Mouse (Mus musculus) intestine, embryonic 16.5 days (tissue): Measurements from ENCODE around the gene Gm10961. TPM values are rescaled to one million over a fixed set of nuclear protein-coding genes. Genes with fewer than 3 reads are reported as not detected.
"Not testable (repeated sequence)": the region's sequence is repeated elsewhere in the genome, so short reads cannot be mapped to it uniquely, and the experiment has no call there.

Source experiments
- ATAC-seq: fragments of 200-750 bp; cut with Nextera tagmentation; 2 replicates; pipeline ENCODE4 v1.8.0; 2017; ENCODE audit warnings: moderate TSS enrichment, moderate library complexity
- H3K27ac ChIP-seq: fragments of 300-500 bp; sonication (generic); 2 replicates; pipeline ENCODE4 v1.5.1; 2014; ENCODE audit warnings: mild to moderate bottlenecking, low read length
- H3K27me3 ChIP-seq: fragments of 300-500 bp; sonication (generic); replicated peaks from 2 replicates; pipeline ENCODE4 v1.6.1; 2014; ENCODE audit warnings: low read length, control low read depth, mixed read lengths; ENCODE audit not compliant: control insufficient read depth, insufficient read depth
- H3K36me3 ChIP-seq: fragments of 300-500 bp; sonication (generic); 2 replicates; pipeline ENCODE4 v1.6.1; 2014; ENCODE audit warnings: low read length, control low read depth; ENCODE audit not compliant: control insufficient read depth, insufficient read depth
- H3K4me1 ChIP-seq: fragments of 300-500 bp; sonication (generic); 2 replicates; pipeline ENCODE4 v1.6.1; 2014; ENCODE audit warnings: low read length, control low read depth, mixed read lengths; ENCODE audit not compliant: control insufficient read depth, insufficient read depth
- H3K4me2 ChIP-seq: fragments of 300-500 bp; sonication (generic); 2 replicates; pipeline ENCODE4 v1.6.1; 2014; ENCODE audit warnings: low read depth, low read length, control low read depth
- H3K4me3 ChIP-seq: fragments of 300-500 bp; sonication (generic); 2 replicates; pipeline ENCODE4 v1.5.1; 2014; ENCODE audit warnings: mild to moderate bottlenecking, low read length
- H3K9ac ChIP-seq: fragments of 300-500 bp; sonication (generic); 2 replicates; pipeline ENCODE4 v1.6.1; 2014; ENCODE audit warnings: low read depth, low read length
- H3K9me3 ChIP-seq: fragments of 300-500 bp; sonication (generic); 2 replicates; pipeline ENCODE4 v1.6.1; 2016; ENCODE audit warnings: low read length, control low read depth; ENCODE audit not compliant: control insufficient read depth
- WGBS: fragments of 180-500 bp; shearing (Covaris S2); extraction: QIAGEN DNeasy Blood & Tissue Kit; methylation state at CpG from one replicate; pipeline ENCODE4 v1.1.7; 2014; 5-methylcytosine and 5-hydroxymethylcytosine counted together
- polyA plus RNA-seq: library from polyadenylated mRNA; unstranded; fragments of >200 nt; fragmentation: Nextera tagmentation; extraction: Ambion mirVana; gene quantifications from 2 replicates; pipeline ENCODE4 v1.2.1, GENCODE M21; 2015

Gm10961 gene
- polyA plus RNA-seq, 1 experiment from 2014 or later, result not detected

DNA sequence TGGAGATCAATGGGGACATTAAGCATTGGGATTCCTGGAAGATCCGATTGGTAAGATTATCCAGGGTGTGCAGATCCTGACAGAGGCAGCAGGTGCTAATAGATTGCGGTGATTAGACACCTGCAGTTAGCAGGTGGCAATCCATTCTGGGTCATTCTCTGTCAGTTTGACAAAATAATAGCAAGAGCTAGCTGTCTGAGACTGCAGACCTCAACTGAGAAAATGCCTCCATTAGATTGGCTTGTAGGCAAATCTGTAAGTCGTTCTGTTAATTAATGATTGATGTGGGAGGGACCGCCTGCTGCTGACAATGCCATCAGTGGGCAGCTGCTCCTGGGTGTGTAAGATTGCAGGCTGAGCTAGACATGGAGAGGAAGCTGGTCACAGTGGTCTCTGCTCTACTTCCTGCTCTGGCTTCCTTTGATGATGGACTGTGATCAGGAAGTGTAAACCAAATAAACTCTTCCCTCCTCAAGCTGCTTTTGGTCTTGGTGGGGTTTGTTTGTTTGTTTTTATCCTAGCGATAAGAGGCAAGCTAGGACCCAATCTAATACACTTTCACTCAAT is 6.6 kb downstream of the Gm10961 start:
- no peak overlapping the region for H3K27ac ChIP-seq
- H3K36me3 ChIP-seq, result no peaks in the 10 kb centered on the region
- H3K27me3 ChIP-seq, result no peaks in the 10 kb centered on the region
- no peaks in the 10 kb centered on the region for H3K9me3 ChIP-seq
- H3K4me2 ChIP-seq, result no peak overlapping the region
- ATAC-seq, result peak; percentile 70
- 0 out of 2 replicates have a peak, but pooled peaks cover 3% of the 10 kb centered on the region for H3K4me1 ChIP-seq
- H3K9ac ChIP-seq, result no peak overlapping the region
- H3K4me3 ChIP-seq, result no peak overlapping the region
- WGBS, result 54% methylated on average over 5 of the region's 5 CpGs

DNA sequence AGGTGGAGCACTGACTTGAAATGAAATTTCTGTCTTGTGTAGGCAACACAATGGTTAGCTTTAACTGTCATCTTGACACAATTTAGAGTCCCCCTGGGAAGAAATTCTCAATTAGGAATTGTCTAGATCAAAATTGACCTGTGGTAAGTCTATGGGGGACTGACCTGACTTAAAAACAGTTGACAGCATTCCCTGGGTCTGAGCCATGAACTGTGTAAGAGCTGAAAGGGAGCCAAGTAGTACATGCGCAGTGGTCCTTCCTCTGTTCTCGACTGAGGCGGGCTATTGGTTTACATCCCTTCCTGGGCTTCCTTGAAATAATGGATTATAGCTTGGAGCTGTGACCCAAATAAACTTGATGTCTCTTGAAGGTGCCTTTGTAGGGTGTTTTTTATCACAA is 15.8 kb downstream of the Gm10961 start:
- Histone ChIP-seq H3K4me3 (no peak overlapping the region), H3K4me2 (no peak overlapping the region), H3K27ac (no peak overlapping the region), H3K4me1 (no peaks in the 10 kb centered on the region), H3K9ac (no peak overlapping the region), H3K27me3 (no peaks in the 10 kb centered on the region), H3K9me3 (no peaks in the 10 kb centered on the region), H3K36me3 (no peaks in the 10 kb centered on the region)
- 83% methylated on average over 3 of the region's 3 CpGs for WGBS
- no peak for ATAC-seq

DNA sequence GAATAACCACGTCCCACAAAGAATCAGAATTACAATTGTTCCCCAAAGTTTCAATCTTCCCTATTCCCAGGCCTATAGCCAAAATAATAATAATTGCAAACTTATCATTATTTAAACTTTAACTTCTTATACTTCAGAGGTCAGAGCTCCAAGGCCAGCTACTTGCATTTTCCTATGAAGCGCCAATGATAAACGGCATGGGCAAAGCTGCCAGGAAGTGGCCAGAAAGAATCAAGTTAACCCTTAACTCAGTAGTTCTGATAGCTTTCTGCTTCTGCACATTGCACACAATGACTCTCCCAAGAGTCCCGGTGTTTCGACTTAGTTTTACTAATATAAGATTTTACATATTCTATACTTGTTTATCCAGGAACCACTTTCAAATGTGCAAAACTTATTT is 19.2 kb downstream of the Gm10961 start:
- not testable (repeated sequence) for H3K9me3 ChIP-seq, H3K36me3 ChIP-seq, H3K27me3 ChIP-seq, H3K9ac ChIP-seq, H3K4me2 ChIP-seq, H3K4me3 ChIP-seq, H3K4me1 ChIP-seq, ATAC-seq, H3K27ac ChIP-seq
- WGBS, result 52% methylated on average over 5 of the region's 5 CpGs

DNA sequence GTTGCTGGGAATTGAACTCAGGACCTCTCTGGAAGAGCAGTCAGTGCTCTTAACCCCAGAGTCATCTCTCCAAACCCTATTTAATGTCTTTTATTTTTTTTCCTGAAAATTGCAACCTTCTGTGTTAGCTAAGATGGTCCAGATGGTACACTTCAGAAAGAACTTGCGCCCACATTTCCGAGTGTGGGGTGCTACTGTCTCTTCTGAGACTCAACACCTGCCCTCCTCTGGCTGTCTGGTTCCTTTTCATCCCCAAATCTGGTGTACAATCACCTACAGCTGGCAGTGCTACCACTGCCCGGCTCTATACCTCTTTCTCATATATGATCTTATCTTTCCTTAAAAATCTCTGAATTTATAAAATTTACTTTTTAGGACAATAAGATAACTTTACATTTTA is 21.8 kb downstream of the Gm10961 start:
- Histone ChIP-seq H3K9ac (no peak overlapping the region), H3K4me1 (no peaks in the 10 kb centered on the region), H3K4me2 (no peak overlapping the region), H3K9me3 (no peaks in the 10 kb centered on the region), H3K27ac (no peak overlapping the region), H3K27me3 (no peaks in the 10 kb centered on the region), H3K36me3 (no peaks in the 10 kb centered on the region), H3K4me3 (no peak overlapping the region)
- ATAC-seq, result no peak
- WGBS, result 93% methylated on average over 3 of the region's 3 CpGs

DNA sequence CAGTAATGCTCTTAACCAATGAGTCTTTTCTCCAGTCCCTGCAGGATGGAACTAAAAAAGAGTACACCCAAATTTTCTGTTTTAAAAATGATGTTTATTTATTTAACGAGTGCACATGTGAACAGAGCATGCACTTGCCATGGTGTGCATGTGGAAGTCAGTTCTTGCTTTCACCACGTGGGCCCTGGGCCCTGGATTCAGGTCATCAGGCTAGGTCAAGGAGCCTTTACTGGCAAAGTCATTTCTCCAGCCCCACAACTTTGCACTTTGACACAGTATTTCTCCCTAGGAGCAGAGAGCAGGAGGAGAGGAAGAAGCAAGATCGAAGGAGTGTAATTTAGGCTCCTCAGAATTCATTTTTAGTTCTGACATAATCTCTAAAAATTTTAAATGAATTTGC is 23.7 kb downstream of the Gm10961 start:
- Histone ChIP-seq H3K4me1 (no peaks in the 10 kb centered on the region), H3K4me3 (no peak overlapping the region), H3K36me3 (no peaks in the 10 kb centered on the region), H3K9me3 (no peaks in the 10 kb centered on the region), H3K9ac (no peak overlapping the region), H3K4me2 (no peak overlapping the region), H3K27me3 (no peaks in the 10 kb centered on the region), H3K27ac (no peak overlapping the region)
- ATAC-seq, result no peak
- 74% methylated on average over 3 of the region's 3 CpGs for WGBS

DNA sequence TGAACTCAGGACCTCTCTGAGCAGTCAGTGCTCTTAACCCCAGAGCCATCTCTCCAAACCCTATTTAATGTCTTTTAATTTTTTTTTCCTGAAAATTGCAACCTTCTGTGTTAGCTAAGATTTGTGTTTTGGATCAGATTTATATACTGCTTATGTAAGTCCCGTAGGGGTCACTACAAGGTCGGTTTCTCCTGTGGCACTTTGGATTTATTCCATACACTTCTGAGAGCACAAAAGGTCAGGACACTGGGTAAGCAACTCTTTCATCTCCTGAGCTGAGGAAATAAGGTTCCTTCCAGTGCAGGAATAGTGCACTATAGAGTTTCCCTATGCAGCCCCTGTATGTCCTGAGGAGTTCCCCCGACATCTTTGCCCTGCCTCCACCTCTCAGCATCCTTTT is 24.4 kb downstream of the Gm10961 start:
- H3K36me3 ChIP-seq, result no peaks in the 10 kb centered on the region
- no peak overlapping the region for H3K4me3 ChIP-seq
- H3K27me3 ChIP-seq, result no peaks in the 10 kb centered on the region
- H3K4me2 ChIP-seq, result no peak overlapping the region
- no peak overlapping the region for H3K9ac ChIP-seq
- no peak for ATAC-seq
- no peaks in the 10 kb centered on the region for H3K4me1 ChIP-seq
- 53% methylated on average over 3 of the region's 3 CpGs for WGBS
- H3K9me3 ChIP-seq, result no peaks in the 10 kb centered on the region
- H3K27ac ChIP-seq, result no peak overlapping the region

DNA sequence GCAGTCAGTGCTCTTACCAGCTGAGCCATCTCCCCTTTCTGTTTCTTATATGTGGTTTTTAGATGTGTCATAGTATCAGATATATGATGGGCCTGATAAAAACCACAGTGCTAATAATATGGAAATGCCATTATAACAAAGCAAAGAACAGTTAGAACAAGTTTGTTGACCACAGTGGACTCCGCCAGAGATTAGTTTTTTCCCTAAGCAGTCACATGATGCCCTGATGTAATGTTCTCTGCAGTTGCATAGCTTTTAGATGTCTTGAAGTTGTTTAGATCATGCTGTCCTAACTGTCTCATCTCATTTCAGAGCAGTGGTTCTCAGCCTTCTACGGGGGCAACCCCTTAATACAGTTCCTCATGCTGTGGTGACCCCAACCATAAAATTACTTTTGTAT is 25.0 kb downstream of the Gm10961 start:
- H3K4me1 ChIP-seq, result no peaks in the 10 kb centered on the region
- 0 out of 2 replicates have a peak, but pooled peaks cover 2% of the 10 kb centered on the region for H3K36me3 ChIP-seq
- no peak overlapping the region for H3K27ac ChIP-seq
- no peaks in the 10 kb centered on the region for H3K27me3 ChIP-seq
- H3K9ac ChIP-seq, result no peak overlapping the region
- no peak overlapping the region for H3K4me2 ChIP-seq
- H3K4me3 ChIP-seq, result no peak overlapping the region
- no peak for ATAC-seq
- H3K9me3 ChIP-seq, result no peaks in the 10 kb centered on the region
- 80% methylated on average over 2 of the region's 2 CpGs for WGBS

DNA sequence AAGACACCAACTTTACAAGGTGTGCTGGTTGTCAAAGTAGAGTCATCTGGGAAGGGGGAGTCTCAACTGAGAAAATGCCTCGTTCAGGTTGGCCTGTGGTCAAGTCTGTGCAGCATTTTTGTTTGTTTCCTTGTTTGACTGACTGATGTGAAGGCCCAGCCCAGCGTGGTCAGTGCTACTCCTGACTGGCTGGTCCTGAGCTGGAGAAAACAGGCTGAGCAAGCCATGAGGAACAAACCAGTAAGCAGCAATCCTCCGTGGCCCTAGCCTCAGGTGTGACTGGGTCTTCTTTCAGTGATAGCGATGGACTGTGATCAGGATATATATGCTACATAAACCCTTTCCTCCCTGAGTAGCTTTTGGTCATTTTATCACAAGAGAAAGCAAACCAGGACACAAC is 25.8 kb downstream of the Gm10961 start:
- ATAC-seq, result no peak
- 67% methylated on average over 4 of the region's 4 CpGs for WGBS
- no peak overlapping the region for H3K4me2 ChIP-seq
- no peaks in the 10 kb centered on the region for H3K27me3 ChIP-seq
- 0 out of 2 replicates have a peak, but pooled peaks cover 4% of the 10 kb centered on the region for H3K36me3 ChIP-seq
- no peak overlapping the region for H3K27ac ChIP-seq
- no peaks in the 10 kb centered on the region for H3K9me3 ChIP-seq
- no peak overlapping the region for H3K9ac ChIP-seq
- H3K4me1 ChIP-seq, result no peaks in the 10 kb centered on the region
- H3K4me3 ChIP-seq, result no peak overlapping the region

DNA sequence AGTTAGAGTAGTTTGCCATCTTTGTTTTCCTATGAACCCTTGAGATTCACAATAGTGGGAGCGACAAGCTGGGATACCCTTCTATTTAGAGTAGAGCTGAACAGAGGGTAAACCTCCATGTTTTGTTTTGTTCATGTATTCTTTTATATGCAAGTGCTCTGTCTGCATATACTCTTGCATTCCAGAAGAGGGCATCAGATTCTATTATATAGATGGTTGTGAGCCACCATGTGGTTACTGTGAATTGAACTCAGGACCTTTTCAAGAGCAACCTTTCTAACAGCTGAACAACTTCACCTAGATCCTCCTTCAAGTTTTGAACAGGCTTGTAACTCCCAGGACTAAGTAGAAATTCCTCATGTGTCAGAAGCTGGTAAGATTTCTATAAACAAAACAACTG is 27.9 kb downstream of the Gm10961 start:
- Histone ChIP-seq H3K36me3 (0 out of 2 replicates have a peak, but pooled peaks cover 6% of the 10 kb centered on the region), H3K9ac (no peak overlapping the region), H3K4me3 (no peak overlapping the region), H3K27me3 (no peaks in the 10 kb centered on the region), H3K4me2 (no peak overlapping the region), H3K9me3 (no peaks in the 10 kb centered on the region), H3K27ac (no peak overlapping the region), H3K4me1 (no peaks in the 10 kb centered on the region)
- 91% methylated on average over 1 of the region's 1 CpGs for WGBS
- no peak for ATAC-seq

DNA sequence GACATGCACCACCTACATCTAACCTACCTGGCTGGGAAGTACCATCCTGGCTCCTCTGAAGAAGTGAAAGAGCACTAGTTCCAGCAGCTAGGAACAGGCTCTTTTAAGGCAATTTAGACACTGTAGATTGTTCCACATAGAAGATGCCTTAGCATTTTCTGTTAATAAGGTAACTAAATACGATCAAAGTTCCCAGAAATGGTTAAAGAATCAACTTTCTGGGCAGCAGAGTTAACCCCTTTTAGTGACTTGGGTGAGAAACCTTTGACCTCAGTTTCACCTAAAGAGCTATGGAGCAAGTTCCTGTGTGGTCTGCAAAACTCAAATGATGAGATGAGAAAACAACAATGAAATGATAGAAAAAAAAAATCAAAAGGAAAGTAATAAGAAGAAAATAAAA is 33.5 kb downstream of the Gm10961 start:
- WGBS, result 91% methylated on average over 1 of the region's 1 CpGs
- no peaks in the 10 kb centered on the region for H3K4me1 ChIP-seq
- H3K4me2 ChIP-seq, result no peak overlapping the region
- peaks cover 19% of the 10 kb centered on the region for H3K36me3 ChIP-seq
- ATAC-seq, result no peak
- H3K9me3 ChIP-seq, result no peaks in the 10 kb centered on the region
- H3K27ac ChIP-seq, result no peak overlapping the region
- H3K9ac ChIP-seq, result no peak overlapping the region
- H3K27me3 ChIP-seq, result no peaks in the 10 kb centered on the region
- no peak overlapping the region for H3K4me3 ChIP-seq
